Mouse (Mus musculus) midbrain, embryonic 11.5 days (tissue): ENCODE measurements around the gene Ugt1a2. TPM values are rescaled to one million over a fixed set of nuclear protein-coding genes. Genes with fewer than 3 reads are reported as not detected.
"Not testable (repeated sequence)": the region's sequence is repeated elsewhere in the genome, so short reads cannot be mapped to it uniquely, and the experiment has no call there.

Experiments used
- ATAC-seq: fragments of 200-750 bp; cut with Nextera tagmentation; 2 replicates; pipeline ENCODE4 v1.8.0; 2017; ENCODE audit warnings: moderate TSS enrichment, moderate library complexity; ENCODE audit not compliant: low FRiP score
- DNase-seq: peaks from one replicate; pipeline ENCODE4 v3.0.0; 2015; ENCODE audit warnings: low spot score; ENCODE audit errors: missing footprints
- H3K27ac ChIP-seq: fragments of 300-500 bp; sonication (generic); 2 replicates; pipeline ENCODE4 v1.5.1; 2014; ENCODE audit warnings: low read depth, low read length
- H3K27me3 ChIP-seq: fragments of 300-500 bp; sonication (generic); 2 replicates; pipeline ENCODE4 v1.6.1; 2014; ENCODE audit warnings: mild to moderate bottlenecking, low read length, moderate library complexity, mixed read lengths; ENCODE audit not compliant: control insufficient read depth, insufficient read depth
- H3K36me3 ChIP-seq: fragments of 300-500 bp; sonication (generic); 2 replicates; pipeline ENCODE4 v1.6.1; 2014; ENCODE audit warnings: mild to moderate bottlenecking, low read length, moderate library complexity, mixed read lengths; ENCODE audit not compliant: control insufficient read depth, insufficient read depth
- H3K4me1 ChIP-seq: fragments of 300-500 bp; sonication (generic); 2 replicates; pipeline ENCODE4 v1.6.1; 2014; ENCODE audit warnings: low read length; ENCODE audit not compliant: control insufficient read depth, insufficient read depth
- H3K4me2 ChIP-seq: fragments of 300-500 bp; sonication (generic); 2 replicates; pipeline ENCODE4 v1.6.1; 2014; ENCODE audit warnings: mild to moderate bottlenecking, moderate library complexity
- H3K4me3 ChIP-seq: fragments of 300-500 bp; sonication (generic); 2 replicates; pipeline ENCODE4 v1.5.1; 2014; ENCODE audit warnings: low read depth, low read length
- H3K9ac ChIP-seq: fragments of 300-500 bp; sonication (generic); 2 replicates; pipeline ENCODE4 v1.6.1; 2014; ENCODE audit warnings: low read length
- H3K9me3 ChIP-seq: fragments of 300-500 bp; sonication (generic); 2 replicates; pipeline ENCODE4 v1.6.1; 2016; ENCODE audit warnings: low read length; ENCODE audit not compliant: control insufficient read depth
- WGBS: fragments of 180-500 bp; shearing (Covaris S2); extraction: QIAGEN DNeasy Blood & Tissue Kit; methylation state at CpG from one replicate; pipeline ENCODE4 v1.1.7; 2014; 5-methylcytosine and 5-hydroxymethylcytosine counted together
- polyA plus RNA-seq: library from polyadenylated mRNA; unstranded; fragments of >200 nt; fragmentation: Nextera tagmentation; extraction: Ambion mirVana; gene quantifications from 2 replicates; pipeline ENCODE4 v1.2.1, GENCODE M21; 2014

Gene Ugt1a2
- polyA plus RNA-seq, 1 experiment from 2014 or later, result not detected

GRCm38 (mm10) chr1:88223011-88223515, 22.7 kb downstream of the Ugt1a2 start:
- not testable (repeated sequence) for H3K36me3 ChIP-seq, H3K27me3 ChIP-seq, H3K4me2 ChIP-seq, ATAC-seq, H3K9ac ChIP-seq, H3K27ac ChIP-seq, H3K4me3 ChIP-seq, H3K4me1 ChIP-seq
- peak; percentile 73 for DNase-seq
- H3K9me3 ChIP-seq, result peaks cover 32% of the 10 kb centered on the region

GRCm38 (mm10) chr1:88223591-88223990, 23.2 kb downstream of the Ugt1a2 start:
- Histone ChIP-seq H3K27ac (no peak overlapping the region), H3K36me3 (no peaks in the 10 kb centered on the region), H3K9me3 (peaks cover 37% of the 10 kb centered on the region), H3K27me3 (no peaks in the 10 kb centered on the region), H3K4me2 (no peak overlapping the region), H3K4me3 (no peak overlapping the region), H3K9ac (no peak overlapping the region), H3K4me1 (no peaks in the 10 kb centered on the region)
- ATAC-seq (no peak), DNase-seq (no peak)
- 61% methylated on average over 1 of the region's 1 CpGs for WGBS

- no peak overlapping the region for H3K4me2 ChIP-seq
- no peak overlapping the region for H3K27ac ChIP-seq
These were observed 23.8 kb downstream of the Ugt1a2 start for GRCm38 (mm10) chr1:88224029-88224776.

GRCm38 (mm10) chr1:88225301-88225700, 24.9 kb downstream of the Ugt1a2 start:
- not testable (repeated sequence) for DNase-seq, H3K4me1 ChIP-seq, H3K27ac ChIP-seq, H3K4me3 ChIP-seq, ATAC-seq, H3K36me3 ChIP-seq, H3K9ac ChIP-seq, H3K4me2 ChIP-seq, H3K27me3 ChIP-seq
- peaks cover 54% of the 10 kb centered on the region for H3K9me3 ChIP-seq
- 44% methylated on average over 2 of the region's 2 CpGs for WGBS

More at GRCm38 (mm10) chr1:88224029-88224776, 23.8 kb downstream of the Ugt1a2 start:
- ATAC-seq (no peak), DNase-seq (no peak)
- 68% methylated on average over 2 of the region's 2 CpGs for WGBS
- Histone ChIP-seq H3K27me3 (no peaks in the 10 kb centered on the region), H3K9ac (no peak overlapping the region), H3K36me3 (no peaks in the 10 kb centered on the region), H3K4me1 (no peaks in the 10 kb centered on the region), H3K9me3 (peaks cover 43% of the 10 kb centered on the region), H3K4me3 (no peak overlapping the region)

- H3K27ac ChIP-seq, result no peak overlapping the region
- no peak for DNase-seq
- ATAC-seq, result no peak
These were observed 25.3 kb downstream of the Ugt1a2 start for GRCm38 (mm10) chr1:88225741-88226140.

GRCm38 (mm10) chr1:88226670-88227379, 26.4 kb downstream of the Ugt1a2 start, which contains the start of gene Mroh2a:
Mroh2a (plus strand) TSS chr1:88226986.
- no peaks in the 10 kb centered on the region for H3K4me1 ChIP-seq
- no peak within 1 kb of the TSS for H3K9ac ChIP-seq
- WGBS, result 51% methylated on average over 5 of the region's 5 CpGs
- H3K4me3 ChIP-seq, result no peak within 1 kb of the TSS
- H3K27me3 ChIP-seq, result no peaks in the 10 kb centered on the region
- H3K27ac ChIP-seq, result no peak within 1 kb of the TSS
- H3K4me2 ChIP-seq, result no peak within 1 kb of the TSS
- ATAC-seq (no peak), DNase-seq (no peak)
- H3K9me3 ChIP-seq, result peaks cover 69% of the 10 kb centered on the region
- no peaks in the 10 kb centered on the region for H3K36me3 ChIP-seq

More at GRCm38 (mm10) chr1:88225741-88226140, 25.3 kb downstream of the Ugt1a2 start:
- H3K9me3 ChIP-seq, result peaks cover 59% of the 10 kb centered on the region
- no peaks in the 10 kb centered on the region for H3K4me1 ChIP-seq
- H3K9ac ChIP-seq, result no peak overlapping the region
- H3K27me3 ChIP-seq, result no peaks in the 10 kb centered on the region
- no peak overlapping the region for H3K4me2 ChIP-seq
- no peaks in the 10 kb centered on the region for H3K36me3 ChIP-seq
- no peak overlapping the region for H3K4me3 ChIP-seq

- no peak for ATAC-seq
- Histone ChIP-seq H3K36me3 (no peaks in the 10 kb centered on the region), H3K4me1 (no peaks in the 10 kb centered on the region), H3K9me3 (peaks cover 72% of the 10 kb centered on the region), H3K4me3 (no peak overlapping the region), H3K9ac (no peak overlapping the region), H3K4me2 (no peak overlapping the region), H3K27me3 (no peaks in the 10 kb centered on the region), H3K27ac (no peak overlapping the region)
- no peak for DNase-seq
- 59% methylated on average over 2 of the region's 2 CpGs for WGBS
These were observed 27.1 kb downstream of the Ugt1a2 start for GRCm38 (mm10) chr1:88227482-88227881.

- Histone ChIP-seq H3K9ac (no peak overlapping the region), H3K36me3 (no peaks in the 10 kb centered on the region), H3K4me3 (no peak overlapping the region), H3K9me3 (peaks cover 79% of the 10 kb centered on the region), H3K4me2 (no peak overlapping the region), H3K4me1 (no peaks in the 10 kb centered on the region), H3K27ac (no peak overlapping the region), H3K27me3 (no peaks in the 10 kb centered on the region)
- DNase-seq (no peak), ATAC-seq (0 out of 2 replicates have a peak, but pooled peaks have one; percentile 8)
- WGBS, result 69% methylated on average over 7 of the region's 7 CpGs
These were observed 27.7 kb downstream of the Ugt1a2 start for GRCm38 (mm10) chr1:88228121-88228520.

GRCm38 (mm10) chr1:88229566-88229965, 29.2 kb downstream of the Ugt1a2 start:
- no peak overlapping the region for H3K27ac ChIP-seq
- no peak for ATAC-seq
- H3K36me3 ChIP-seq, result no peaks in the 10 kb centered on the region
- no peak overlapping the region for H3K9ac ChIP-seq
- DNase-seq, result no peak
- WGBS, result 78% methylated on average over 3 of the region's 3 CpGs
- H3K27me3 ChIP-seq, result no peaks in the 10 kb centered on the region
- peaks cover 93% of the 10 kb centered on the region for H3K9me3 ChIP-seq
- no peak overlapping the region for H3K4me3 ChIP-seq
- H3K4me1 ChIP-seq, result no peaks in the 10 kb centered on the region
- no peak overlapping the region for H3K4me2 ChIP-seq
